Mouse (Mus musculus) limb, embryonic 10.5 days (tissue): ENCODE results near the gene Mgat5. TPM values are rescaled to one million over a fixed set of nuclear protein-coding genes. Genes with fewer than 3 reads are reported as not detected.

Experiments used
- DNase-seq: peaks from one replicate; pipeline ENCODE4 v3.0.0-alpha.2; 2017; ENCODE audit warnings: low spot score
- H3K27ac ChIP-seq: fragments of 300-500 bp; sonication (generic); 2 replicates; pipeline ENCODE4 v1.5.1; 2016; ENCODE audit warnings: mild to moderate bottlenecking
- H3K27me3 ChIP-seq: fragments of 300-500 bp; sonication (generic); 2 replicates; pipeline ENCODE4 v1.6.1; 2016; ENCODE audit warnings: low read depth, mild to moderate bottlenecking; ENCODE audit not compliant: poor library complexity, severe bottlenecking
- H3K36me3 ChIP-seq: fragments of 300-500 bp; sonication (generic); 2 replicates; pipeline ENCODE4 v1.6.1; 2016; ENCODE audit warnings: mild to moderate bottlenecking, moderate library complexity
- H3K4me1 ChIP-seq: fragments of 300-500 bp; sonication (generic); 2 replicates; pipeline ENCODE4 v1.6.1; 2016
- H3K4me3 ChIP-seq: fragments of 300-500 bp; sonication (generic); 2 replicates; pipeline ENCODE4 v1.5.1; 2016; ENCODE audit warnings: mild to moderate bottlenecking, moderate library complexity
- H3K9me3 ChIP-seq: fragments of 300-500 bp; sonication (generic); replicated peaks from 2 replicates; pipeline ENCODE4 v1.6.1; 2016; ENCODE audit warnings: mild to moderate bottlenecking
- WGBS: fragments of 180-500 bp; shearing (Covaris S2); methylation state at CpG from one replicate; pipeline ENCODE4 v1.1.7; 2016; 5-methylcytosine and 5-hydroxymethylcytosine counted together
- polyA plus RNA-seq: library from polyadenylated mRNA; unstranded; fragments of >200 nt; fragmentation: Nextera tagmentation; extraction: Ambion mirVana; gene quantifications from 2 replicates; pipeline ENCODE4 v1.2.1, GENCODE M21; 2016

Mgat5 gene
- polyA plus RNA-seq, 1 experiment from 2014 or later: 5.1 TPM

GRCm38 (mm10) chr1:127303791-127304190, 99.0 kb downstream of the Mgat5 start:
- DNase-seq: no peak
- Histone ChIP-seq H3K4me3 (no peak overlapping the region), H3K27ac (no peak overlapping the region), H3K4me1 (no peaks in the 10 kb centered on the region), H3K9me3 (no peaks in the 10 kb centered on the region), H3K27me3 (no peaks in the 10 kb centered on the region), H3K36me3 (peaks cover 2% of the 10 kb centered on the region; the same call in 1 of the 2 replicates)
- 90% methylated on average over 5 of the region's 5 CpGs for WGBS

- H3K27ac ChIP-seq: no peak overlapping the region
- H3K4me1 ChIP-seq: no peaks in the 10 kb centered on the region
- 89% methylated on average over 2 of the region's 2 CpGs for WGBS
- H3K9me3 ChIP-seq: no peaks in the 10 kb centered on the region
- peaks cover 2% of the 10 kb centered on the region; the same call in 1 of the 2 replicates for H3K36me3 ChIP-seq
- H3K4me3 ChIP-seq: no peak overlapping the region
- no peaks in the 10 kb centered on the region for H3K27me3 ChIP-seq
- DNase-seq: no peak
Measured at GRCm38 (mm10) chr1:127304281-127304680, 99.5 kb downstream of the Mgat5 start.

DNA sequence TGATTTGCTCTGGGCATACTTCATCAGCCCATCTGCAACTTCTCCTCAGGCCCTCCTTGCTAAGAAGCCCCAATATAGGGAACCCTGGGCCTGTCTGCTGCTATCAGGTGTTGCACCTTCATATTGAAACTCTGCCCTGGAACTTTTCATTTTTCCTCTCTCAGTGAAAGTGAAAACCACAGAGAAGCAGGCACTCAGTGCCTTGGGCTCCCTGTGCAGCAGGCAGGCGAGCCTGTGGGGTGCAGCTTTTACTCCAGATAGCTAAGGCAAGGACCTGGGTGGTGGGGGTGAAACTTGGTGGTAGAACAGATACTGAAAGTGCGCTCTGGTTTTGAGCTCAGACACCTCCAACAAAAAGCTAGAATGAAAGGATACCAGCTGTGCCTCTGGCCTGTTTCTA, 100.8 kb downstream of the Mgat5 start:
- no peaks in the 10 kb centered on the region for H3K27me3 ChIP-seq
- DNase-seq: no peak
- 81% methylated on average over 2 of the region's 2 CpGs for WGBS
- H3K27ac ChIP-seq: no peak overlapping the region
- no peak overlapping the region for H3K4me3 ChIP-seq
- no peaks in the 10 kb centered on the region for H3K4me1 ChIP-seq
- H3K9me3 ChIP-seq: no peaks in the 10 kb centered on the region
- peaks cover 2% of the 10 kb centered on the region; the same call in 1 of the 2 replicates for H3K36me3 ChIP-seq

DNA sequence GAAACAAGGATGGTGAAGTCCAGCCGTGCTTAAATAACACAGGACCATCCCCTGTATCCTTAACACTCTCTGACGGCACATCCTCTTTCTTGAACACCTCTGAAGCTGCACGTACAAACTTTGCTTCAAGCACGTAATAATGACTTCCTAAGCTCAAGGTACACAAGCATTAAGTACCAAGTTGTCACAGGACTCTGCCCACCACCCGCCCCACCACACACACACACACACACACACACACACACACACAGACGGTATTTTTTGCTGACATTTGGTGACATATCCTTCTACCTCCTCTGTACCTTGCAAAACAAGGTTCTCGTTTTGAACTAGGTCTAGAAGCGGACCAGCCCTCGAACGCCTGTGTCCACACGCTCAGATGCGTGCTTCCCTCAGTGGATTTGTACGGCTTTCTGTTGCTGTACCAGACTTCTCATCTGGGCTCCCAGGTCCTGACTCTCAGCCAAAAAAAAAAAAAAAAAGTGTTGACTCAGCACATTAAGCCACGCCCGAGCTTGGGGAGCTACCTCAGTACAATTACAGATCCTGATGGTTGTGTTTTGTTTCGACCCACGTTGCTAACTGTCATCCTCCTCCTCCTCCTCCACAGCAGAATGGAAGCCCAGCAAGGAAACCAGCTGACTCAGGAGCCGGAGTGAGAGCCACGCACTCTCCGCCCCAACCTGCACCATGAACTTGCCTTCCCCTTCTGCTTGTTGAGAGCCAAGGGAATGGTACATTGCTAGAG, 101.4 kb downstream of the Mgat5 start:
- Histone ChIP-seq H3K9me3 (no peaks in the 10 kb centered on the region), H3K27ac (no peak overlapping the region), H3K4me1 (no peaks in the 10 kb centered on the region), H3K36me3 (peaks cover 2% of the 10 kb centered on the region; the same call in 1 of the 2 replicates), H3K27me3 (no peaks in the 10 kb centered on the region), H3K4me3 (no peak overlapping the region)
- 89% methylated on average over 20 of the region's 20 CpGs for WGBS
- DNase-seq: no peak

DNA sequence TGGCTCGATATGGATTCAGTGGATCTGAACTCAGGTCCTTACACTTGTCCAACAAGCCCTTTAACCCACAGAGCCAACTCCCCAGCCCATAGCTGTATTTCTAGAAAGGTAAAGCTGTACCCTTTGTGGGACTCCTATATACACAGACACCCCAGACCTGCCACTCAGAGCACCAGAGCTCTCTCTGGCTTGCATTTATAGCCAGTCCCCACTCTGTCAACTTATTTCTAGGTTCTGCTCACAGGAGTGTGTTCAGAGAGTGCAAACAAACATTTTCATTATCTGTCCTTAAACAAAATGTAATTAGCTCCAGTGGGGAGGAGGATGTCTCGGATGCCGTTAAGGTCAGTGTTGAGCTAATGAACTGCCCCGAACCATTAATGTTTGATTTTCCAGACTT, 102.5 kb downstream of the Mgat5 start:
- H3K27ac ChIP-seq: no peak overlapping the region
- peaks cover 2% of the 10 kb centered on the region; the same call in 1 of the 2 replicates for H3K36me3 ChIP-seq
- 82% methylated on average over 4 of the region's 4 CpGs for WGBS
- H3K4me1 ChIP-seq: 0 out of 2 replicates have a peak, but pooled peaks cover 3% of the 10 kb centered on the region
- no peak overlapping the region for H3K4me3 ChIP-seq
- H3K27me3 ChIP-seq: no peaks in the 10 kb centered on the region
- H3K9me3 ChIP-seq: no peaks in the 10 kb centered on the region
- DNase-seq: no peak

DNA sequence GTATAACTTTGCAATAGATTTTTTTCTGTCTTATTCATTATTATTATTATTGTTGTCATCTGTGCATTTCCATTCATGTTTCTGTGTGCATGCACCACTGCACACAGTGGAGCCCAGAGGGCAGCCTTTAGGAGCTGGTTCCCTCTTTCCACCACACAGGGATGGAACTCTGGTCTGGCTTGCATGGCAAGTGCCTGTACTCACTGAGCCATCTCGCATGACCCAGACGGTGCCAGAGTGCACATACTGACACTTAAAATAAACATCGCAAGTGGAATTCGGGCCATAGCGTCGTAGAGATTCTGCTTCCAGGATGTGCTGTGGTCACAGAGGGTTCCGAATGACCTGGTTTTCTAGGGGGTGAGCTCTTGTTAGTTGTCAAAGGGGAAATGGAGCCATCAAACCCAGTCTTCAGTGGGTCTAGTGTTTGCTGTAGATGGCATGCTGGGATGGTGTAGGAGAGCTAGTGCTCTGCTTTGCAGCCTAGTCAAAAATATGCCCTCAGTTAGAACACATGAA, 103.5 kb downstream of the Mgat5 start:
- no peaks in the 10 kb centered on the region for H3K27me3 ChIP-seq
- H3K36me3 ChIP-seq: peaks cover 2% of the 10 kb centered on the region; the same call in 1 of the 2 replicates
- WGBS: 92% methylated on average over 7 of the region's 7 CpGs
- H3K27ac ChIP-seq: no peak overlapping the region
- H3K4me1 ChIP-seq: 0 out of 2 replicates have a peak, but pooled peaks cover 3% of the 10 kb centered on the region
- H3K4me3 ChIP-seq: no peak overlapping the region
- DNase-seq: no peak
- no peaks in the 10 kb centered on the region for H3K9me3 ChIP-seq

- Histone ChIP-seq H3K27ac (no peak overlapping the region), H3K36me3 (peaks cover 2% of the 10 kb centered on the region; the same call in 1 of the 2 replicates), H3K4me1 (peaks cover 5% of the 10 kb centered on the region; the same call in 1 of the 2 replicates), H3K4me3 (no peak overlapping the region), H3K27me3 (no peaks in the 10 kb centered on the region), H3K9me3 (no peaks in the 10 kb centered on the region)
- DNase-seq: no peak
- 95% methylated on average over 13 of the region's 13 CpGs for WGBS
Measured at GRCm38 (mm10) chr1:127308989-127309701, 104.3 kb downstream of the Mgat5 start.

DNA sequence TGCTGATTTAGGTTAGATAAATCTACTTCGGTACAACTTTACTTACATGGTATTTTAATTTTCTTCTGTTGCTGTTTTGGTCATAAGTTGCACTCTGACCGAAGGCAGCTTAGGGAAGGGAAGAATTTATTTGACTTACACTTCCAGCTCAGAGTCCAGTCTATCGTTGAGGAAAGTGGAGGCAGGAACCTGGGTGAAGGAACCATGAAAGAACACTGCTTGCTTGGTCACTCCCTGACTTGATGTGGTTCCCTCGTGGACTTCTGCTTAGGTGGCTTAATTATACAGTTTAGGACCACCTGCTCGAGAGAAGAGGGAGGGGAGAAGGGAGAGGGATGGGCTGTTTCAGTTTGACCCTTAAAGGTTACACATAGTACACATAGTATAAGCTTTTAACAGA, 105.2 kb downstream of the Mgat5 start:
- Histone ChIP-seq H3K9me3 (no peaks in the 10 kb centered on the region), H3K4me3 (no peak overlapping the region), H3K27me3 (no peaks in the 10 kb centered on the region), H3K27ac (no peak overlapping the region), H3K4me1 (peaks cover 11% of the 10 kb centered on the region; the same call in 1 of the 2 replicates), H3K36me3 (peaks cover 2% of the 10 kb centered on the region; the same call in 1 of the 2 replicates)
- 81% methylated on average over 5 of the region's 5 CpGs for WGBS
- DNase-seq: no peak

- H3K27me3 ChIP-seq: no peaks in the 10 kb centered on the region
- H3K4me1 ChIP-seq: peaks cover 11% of the 10 kb centered on the region; the same call in 1 of the 2 replicates
- H3K36me3 ChIP-seq: peaks cover 2% of the 10 kb centered on the region; the same call in 1 of the 2 replicates
- no peak for DNase-seq
- 90% methylated on average over 3 of the region's 3 CpGs for WGBS
- no peak overlapping the region for H3K4me3 ChIP-seq
- H3K9me3 ChIP-seq: no peaks in the 10 kb centered on the region
- H3K27ac ChIP-seq: no peak overlapping the region
Measured at GRCm38 (mm10) chr1:127310703-127311102, 105.9 kb downstream of the Mgat5 start.

DNA sequence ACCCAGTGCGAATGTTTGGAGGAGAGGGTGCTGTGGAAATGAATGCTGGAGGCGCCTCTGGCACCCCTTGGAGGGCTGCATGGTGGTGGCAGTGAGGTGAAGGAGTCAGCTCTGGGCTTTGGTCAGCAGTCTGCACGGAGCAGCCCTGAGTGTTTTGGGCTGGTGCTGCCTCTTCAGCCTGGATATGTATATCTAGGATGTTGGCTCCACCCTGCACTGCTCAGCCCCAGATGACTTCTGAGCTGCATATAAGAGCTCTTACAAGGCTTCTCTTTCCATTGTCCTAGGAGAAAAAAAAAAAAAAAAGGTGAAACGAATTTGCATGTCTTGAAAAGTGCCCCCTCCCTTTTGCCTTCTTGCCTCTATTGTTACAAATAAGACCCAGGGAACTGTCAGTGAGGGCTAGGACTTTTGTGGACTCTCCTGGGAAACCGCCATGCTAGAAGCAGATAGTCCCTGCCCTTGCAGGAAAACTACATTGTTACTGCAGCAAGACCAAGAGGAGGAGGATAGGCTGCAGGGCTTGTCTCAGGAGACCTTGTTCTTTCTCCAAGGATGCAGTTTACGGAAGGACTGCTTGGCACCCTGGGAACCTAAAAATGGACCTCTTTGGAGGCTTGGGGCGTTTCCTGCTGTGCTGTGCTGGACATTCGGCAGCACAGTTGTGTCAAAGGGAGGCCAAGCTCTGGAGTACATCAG, 109.0 kb downstream of the Mgat5 start:
- Histone ChIP-seq H3K4me3 (no peak overlapping the region), H3K27me3 (no peaks in the 10 kb centered on the region), H3K36me3 (no peaks in the 10 kb centered on the region), H3K4me1 (peaks cover 22% of the 10 kb centered on the region; the same call in 1 of the 2 replicates), H3K27ac (no peak overlapping the region), H3K9me3 (no peaks in the 10 kb centered on the region)
- no peak for DNase-seq
- 68% methylated on average over 8 of the region's 8 CpGs for WGBS

GRCm38 (mm10) chr1:127315763-127316627, 111.2 kb downstream of the Mgat5 start:
- no peak for DNase-seq
- Histone ChIP-seq H3K27ac (no peak overlapping the region), H3K4me3 (no peak overlapping the region), H3K36me3 (no peaks in the 10 kb centered on the region), H3K9me3 (no peaks in the 10 kb centered on the region), H3K4me1 (peaks cover 24% of the 10 kb centered on the region; the same call in 1 of the 2 replicates), H3K27me3 (no peaks in the 10 kb centered on the region)
- 91% methylated on average over 13 of the region's 13 CpGs for WGBS

- no peak for DNase-seq
- Histone ChIP-seq H3K27me3 (no peaks in the 10 kb centered on the region), H3K4me3 (no peak overlapping the region), H3K36me3 (no peaks in the 10 kb centered on the region), H3K9me3 (no peaks in the 10 kb centered on the region), H3K27ac (no peak overlapping the region), H3K4me1 (peaks cover 24% of the 10 kb centered on the region; the same call in 1 of the 2 replicates)
- 87% methylated on average over 6 of the region's 6 CpGs for WGBS
Measured at GRCm38 (mm10) chr1:127316651-127317050, 111.8 kb downstream of the Mgat5 start.
